Comparison of ENCODE assay signal across 1 mouse cellular context in the genomic region with DNA sequence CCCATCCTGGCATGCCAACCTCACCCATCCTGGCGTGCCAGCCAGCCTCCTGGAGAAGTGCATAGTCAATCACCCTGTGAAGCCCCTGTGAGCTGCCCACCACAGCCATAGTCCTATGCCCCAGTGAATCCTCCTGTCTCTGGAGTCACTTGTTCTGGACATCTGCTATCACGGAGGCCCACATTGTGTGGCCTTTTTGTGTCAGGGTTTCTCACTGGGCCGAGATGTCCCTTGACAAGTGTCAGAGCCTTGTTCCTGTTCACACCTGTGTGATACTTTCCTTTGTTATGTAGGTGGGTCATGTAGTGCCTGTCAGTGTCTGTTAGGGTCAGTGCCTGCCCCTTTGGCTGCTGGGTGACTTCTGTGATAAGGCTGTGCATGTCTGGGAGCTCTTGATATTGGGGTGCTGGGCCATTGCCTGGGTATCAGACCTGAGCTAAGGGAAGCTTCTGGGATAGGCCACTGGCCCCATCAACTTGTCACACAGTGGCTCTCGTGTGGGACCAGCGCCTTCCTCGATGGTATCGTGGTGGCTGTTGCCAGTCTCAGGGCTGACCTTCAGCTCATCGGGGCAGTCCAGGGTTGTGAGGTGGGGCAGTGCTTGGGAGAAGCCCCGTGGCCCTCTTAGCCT.
A peak's percentile ranks its signal among the peaks of the same experiment; 100 is the strongest.
TF ChIP-seq lines count a peak whose summit lies in the region.

No protein-coding gene starts in this region.

TF ChIP-seq in MEL, 35 proteins besides CTCF, POLR2A, EP300 and RAD21:
- TF ChIP-seq TCF12 (IDR thresholded peaks at IDR 0.05; ENCODE audit: low read depth, low read length) (peak; percentile 21; the same call in 1 of the 2 replicates), TAL1 (IDR thresholded peaks at IDR 0.05; ENCODE audit: low read length) (peak; percentile 35; the same call in 1 of the 2 replicates), JUND (IDR thresholded peaks at IDR 0.05; ENCODE audit: low read depth, low read length) (no peak)
